Mouse (Mus musculus): ENCODE data around the gene Col1a2. TPM values are rescaled to one million over a fixed set of nuclear protein-coding genes. Genes with fewer than 3 reads are reported as not detected.

The Col1a2 gene
- total RNA-seq, 2 experiments from 2014 or later: 51.2 to 77.6 TPM

GRCm38 (mm10) chr6:4578343-4578742 lies 73.7 kb downstream of the Col1a2 start:
- no peak for DNase-seq (ENCODE audit: low spot score in 2 of 2)

- no peak for DNase-seq (ENCODE audit: low spot score in 2 of 2)
Measured at GRCm38 (mm10) chr6:4579620-4580019, 75.0 kb downstream of the Col1a2 start.

DNA sequence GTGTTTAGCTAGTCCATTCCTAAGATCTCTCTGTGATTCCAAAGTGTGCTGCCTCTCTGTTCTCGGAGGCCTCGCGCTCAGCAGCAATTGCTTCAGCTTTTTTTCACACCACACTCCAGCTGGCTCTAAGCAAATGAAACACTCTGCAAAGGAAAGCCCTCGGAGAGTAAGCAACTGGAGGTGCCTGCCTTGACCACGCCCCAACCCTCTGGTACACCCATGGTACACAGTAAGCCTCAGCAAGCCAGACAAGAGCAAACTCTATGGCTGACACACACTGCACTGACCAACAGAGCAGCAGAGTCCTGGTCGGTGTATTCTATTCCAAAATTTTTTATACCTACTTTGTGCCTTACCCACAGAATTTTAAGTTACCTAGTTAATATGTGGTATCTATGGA lies 78.9 kb downstream of the Col1a2 start:
- no peak for DNase-seq (ENCODE audit: low spot score in 2 of 2)

GRCm38 (mm10) chr6:4587946-4588345 lies 83.3 kb downstream of the Col1a2 start:
- no peak for DNase-seq (ENCODE audit: low spot score in 2 of 2)

GRCm38 (mm10) chr6:4588722-4589121 lies 84.1 kb downstream of the Col1a2 start:
- DNase-seq (ENCODE audit: low spot score in 2 of 2): no peak

DNA sequence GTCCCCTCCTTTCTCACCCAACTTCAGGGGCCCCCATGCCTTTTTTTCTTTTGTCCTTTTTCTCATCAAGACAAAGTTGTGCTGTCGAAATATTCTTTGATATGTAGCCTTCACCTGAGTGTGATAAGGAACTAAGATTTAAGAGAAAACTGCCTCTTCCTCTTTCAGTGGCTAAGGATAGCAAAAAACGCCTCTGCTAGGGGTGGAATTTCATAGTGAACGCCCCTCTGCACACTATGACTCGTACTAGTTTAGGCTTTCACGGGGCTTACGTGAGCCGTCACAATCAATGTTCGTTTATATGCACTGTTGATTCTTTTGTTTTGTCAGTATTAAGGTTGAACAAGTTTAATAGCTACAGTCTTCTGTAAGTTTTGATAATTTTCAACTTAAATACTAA lies 85.5 kb downstream of the Col1a2 start:
- no peak for DNase-seq (ENCODE audit: low spot score in 2 of 2)

Other genes starting within 250 kb of the Col1a2 start
- gene Casd1, start 96.0 kb downstream of the Col1a2 start, total RNA-seq (2021): 10 to 100 TPM; 21.3 to 30.9 TPM
- 10 to 100 TPM; 70.9 to 72.3 TPM for gene Sgce, start 242.4 kb downstream of the Col1a2 start, total RNA-seq (2021)
- gene Peg10, start 242.5 kb downstream of the Col1a2 start, total RNA-seq (2021): 100 to 1,000 TPM; 324 to 506 TPM

All from adrenal gland, adult 18-20 months (tissue).